Mouse (Mus musculus) embryonic fibroblast, embryonic 13.5 days (primary cell): ENCODE measurements around the gene Gm6096.

Experiments
- CTCF ChIP-seq: IDR thresholded peaks from 2 replicates; pipeline ENCODE4 v1.5.1; 2011; ENCODE audit warnings: mild to moderate bottlenecking, control low read depth, low read length, moderate library complexity, borderline replicate concordance; ENCODE audit not compliant: insufficient read depth
- POLR2A ChIP-seq: IDR thresholded peaks from 2 replicates; pipeline ENCODE4 v1.6.1; 2011; ENCODE audit warnings: low read depth, mild to moderate bottlenecking, control low read depth, low read length, moderate library complexity

DNA sequence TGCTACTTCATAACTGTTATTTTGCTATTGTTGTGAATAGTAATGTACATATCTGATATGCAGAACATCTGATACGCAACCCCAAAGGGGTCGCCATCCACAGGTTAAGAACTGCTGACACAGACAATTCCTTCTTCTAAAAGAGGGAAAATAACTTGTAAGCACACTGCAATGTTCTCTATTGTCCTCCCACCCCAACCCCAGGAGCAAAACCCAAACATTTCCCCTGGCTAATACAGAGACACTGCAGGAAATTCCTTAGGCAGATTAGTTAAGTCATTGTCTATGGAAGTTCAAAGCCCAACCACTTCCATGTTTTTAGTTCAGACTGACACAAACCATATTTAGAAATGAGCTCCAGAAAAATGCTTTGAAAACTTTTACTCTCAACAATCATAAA lies 48.0 kb downstream of the Gm6096 start:
- TF ChIP-seq CTCF (no peak), POLR2A (no peak)
